Mouse (Mus musculus) stomach, postnatal 0 days (tissue): ENCODE measurements at regions not wholly inside any gene's neighbourhood (a gene's known extent, or its start where the extent isn't known, plus 50 kb on each side); places are given as distances from the start of the nearest gene placed in this dataset.
A peak's percentile ranks its signal among the peaks of the same experiment; 100 is the strongest.

Source experiments
- ATAC-seq: fragments of 200-750 bp; cut with Nextera tagmentation; 2 replicates; pipeline ENCODE4 v1.8.0; 2017; ENCODE audit not compliant: low FRiP score, low TSS enrichment
- DNase-seq: peaks from one replicate; pipeline ENCODE4 v3.0.0-alpha.2; 2016; ENCODE audit warnings: low spot score
- H3K27ac ChIP-seq: fragments of 300-500 bp; sonication (generic); replicated peaks from 2 replicates; pipeline ENCODE4 v1.5.1; 2014; ENCODE audit warnings: mild to moderate bottlenecking, control low read depth
- H3K27me3 ChIP-seq: fragments of 300-500 bp; sonication (generic); 2 replicates; pipeline ENCODE4 v1.6.1; 2014; ENCODE audit warnings: low read length; ENCODE audit not compliant: control insufficient read depth, insufficient read depth
- H3K36me3 ChIP-seq: fragments of 300-500 bp; sonication (generic); 2 replicates; pipeline ENCODE4 v1.6.1; 2014; ENCODE audit warnings: low read length, mixed read lengths; ENCODE audit not compliant: control insufficient read depth, insufficient read depth
- H3K4me1 ChIP-seq: fragments of 300-500 bp; sonication (generic); replicated peaks from 2 replicates; pipeline ENCODE4 v1.6.1; 2014; ENCODE audit warnings: antibody characterized with exemption; ENCODE audit not compliant: control insufficient read depth, insufficient read depth
- H3K4me2 ChIP-seq: fragments of 300-500 bp; sonication (generic); replicated peaks from 2 replicates; pipeline ENCODE4 v1.6.1; 2014; ENCODE audit warnings: low read depth, mild to moderate bottlenecking, control low read depth, moderate library complexity
- H3K4me3 ChIP-seq: fragments of 300-500 bp; sonication (generic); 2 replicates; pipeline ENCODE4 v1.5.1; 2014; ENCODE audit warnings: low read depth, low read length, control low read depth
- H3K9ac ChIP-seq: fragments of 300-500 bp; sonication (generic); 2 replicates; pipeline ENCODE4 v1.6.1; 2014; ENCODE audit warnings: mild to moderate bottlenecking, low read length, control low read depth, mixed read lengths
- H3K9me3 ChIP-seq: fragments of 300-500 bp; sonication (generic); 2 replicates; pipeline ENCODE4 v1.6.1; 2016; ENCODE audit warnings: low read length; ENCODE audit not compliant: control insufficient read depth
- CTCF ChIP-seq: IDR thresholded peaks from 2 replicates; pipeline ENCODE4 v1.5.1; 2016; ENCODE audit warnings: antibody characterized with exemption, low read depth, mild to moderate bottlenecking, moderate library complexity
- EP300 ChIP-seq: optimal IDR thresholded peaks from 2 replicates; pipeline ENCODE3; 2016; ENCODE audit warnings: antibody characterized with exemption
- WGBS: fragments of 180-500 bp; shearing (Covaris S2); extraction: QIAGEN DNeasy Blood & Tissue Kit; methylation state at CpG from one replicate; pipeline ENCODE4 v1.1.7; 2014; 5-methylcytosine and 5-hydroxymethylcytosine counted together

GRCm38 (mm10) chr5:101520935-101521655 lies 143.7 kb downstream of the Nkx6-1 start:
- H3K9me3 ChIP-seq = no peaks in the 10 kb centered on the region
- DNase-seq (no peak), ATAC-seq (no peak)
- no peak overlapping the region for H3K27ac ChIP-seq
- no peak overlapping the region for H3K9ac ChIP-seq
- WGBS = 55% methylated on average over 9 of the region's 9 CpGs
- H3K4me1 ChIP-seq = no peaks in the 10 kb centered on the region
- no peaks in the 10 kb centered on the region for H3K27me3 ChIP-seq
- H3K4me2 ChIP-seq = no peak overlapping the region
- TF ChIP-seq EP300 (no peak), CTCF (no peak)
- H3K36me3 ChIP-seq = no peaks in the 10 kb centered on the region
- H3K4me3 ChIP-seq = no peak overlapping the region

GRCm38 (mm10) chr5:101518791-101519547 lies 145.8 kb downstream of the Nkx6-1 start:
- TF ChIP-seq EP300 = no peak
- no peak for TF ChIP-seq CTCF
- Histone ChIP-seq H3K36me3 (no peaks in the 10 kb centered on the region), H3K4me3 (no peak overlapping the region), H3K4me2 (no peak overlapping the region), H3K9me3 (no peaks in the 10 kb centered on the region), H3K27ac (no peak overlapping the region), H3K9ac (no peak overlapping the region), H3K27me3 (no peaks in the 10 kb centered on the region), H3K4me1 (no peaks in the 10 kb centered on the region)
- no peak for ATAC-seq
- 56% methylated on average over 14 of the region's 14 CpGs for WGBS
- DNase-seq = no peak

DNA sequence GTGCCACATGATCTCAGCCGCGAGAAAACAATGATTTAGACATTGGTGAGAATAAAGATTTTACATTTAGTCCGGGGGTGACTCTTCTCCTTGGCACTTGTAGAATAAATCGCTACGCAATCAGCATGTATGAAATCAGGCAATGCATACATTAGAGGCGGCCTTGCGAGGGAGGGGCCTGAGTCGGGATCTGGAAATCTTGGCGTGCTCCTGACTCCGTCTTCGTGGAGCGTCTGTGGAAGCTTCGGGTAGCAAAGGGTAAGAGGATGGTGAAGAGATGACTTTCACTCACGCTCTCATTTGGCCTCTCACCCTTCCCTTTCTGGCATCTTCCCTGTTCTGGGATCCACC lies 167.1 kb downstream of the Nkx6-1 start:
- Histone ChIP-seq H3K4me2 (no peak overlapping the region), H3K27me3 (no peaks in the 10 kb centered on the region), H3K4me3 (no peak overlapping the region), H3K9ac (no peak overlapping the region), H3K4me1 (no peaks in the 10 kb centered on the region), H3K36me3 (no peaks in the 10 kb centered on the region), H3K27ac (no peak overlapping the region), H3K9me3 (no peaks in the 10 kb centered on the region)
- TF ChIP-seq CTCF = no peak
- TF ChIP-seq EP300 = no peak
- 93% methylated on average over 14 of the region's 14 CpGs for WGBS
- DNase-seq (no peak), ATAC-seq (no peak)

DNA sequence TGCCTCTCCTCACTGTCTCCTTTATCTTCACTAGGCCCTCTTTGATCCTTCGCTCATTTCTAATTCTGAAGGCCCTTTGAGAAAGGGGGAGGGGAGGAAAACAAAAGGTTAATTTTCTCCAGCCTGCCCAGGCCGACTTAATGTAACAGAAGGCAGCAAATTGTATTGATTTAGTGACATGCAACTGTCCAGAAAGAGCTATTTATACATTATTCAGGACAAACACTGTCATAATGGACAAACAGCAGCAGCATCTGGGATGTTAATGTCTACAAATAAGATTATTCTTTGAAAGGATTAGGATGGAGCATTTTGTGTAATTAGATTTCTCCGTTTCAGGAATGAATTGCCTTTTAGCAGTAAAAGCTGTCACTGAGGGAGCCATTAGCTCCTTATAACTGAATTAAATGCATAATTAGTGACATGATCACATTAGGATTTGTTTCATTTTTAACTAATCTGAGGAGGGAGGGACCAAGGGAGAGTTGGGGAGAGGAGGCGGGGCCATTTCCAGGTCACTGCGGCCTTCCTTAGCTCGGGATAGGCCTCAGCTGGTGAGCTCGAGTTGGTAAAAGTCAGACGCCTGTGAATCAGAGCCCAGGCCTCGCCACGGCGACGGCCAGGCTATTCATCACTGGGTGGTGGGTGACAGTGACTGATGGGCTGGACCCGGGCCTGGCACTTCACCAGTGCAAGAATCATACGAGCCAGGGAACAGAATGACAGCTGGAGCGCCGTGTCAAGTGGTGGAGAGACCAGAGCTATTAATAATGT lies 167.7 kb downstream of the Nkx6-1 start:
- Histone ChIP-seq H3K4me3 (no peak overlapping the region), H3K4me2 (no peak overlapping the region), H3K9ac (no peak overlapping the region), H3K4me1 (no peaks in the 10 kb centered on the region), H3K9me3 (no peaks in the 10 kb centered on the region), H3K27ac (no peak overlapping the region), H3K27me3 (no peaks in the 10 kb centered on the region), H3K36me3 (no peaks in the 10 kb centered on the region)
- no peak for ATAC-seq
- DNase-seq = peak; percentile 15
- 48% methylated on average over 16 of the region's 16 CpGs for WGBS
- TF ChIP-seq CTCF (no peak), EP300 (no peak)

GRCm38 (mm10) chr5:101496161-101496560 lies 168.6 kb downstream of the Nkx6-1 start:
- WGBS = 93% methylated on average over 9 of the region's 9 CpGs
- no peak for TF ChIP-seq EP300
- TF ChIP-seq CTCF = no peak
- ATAC-seq = no peak

DNA sequence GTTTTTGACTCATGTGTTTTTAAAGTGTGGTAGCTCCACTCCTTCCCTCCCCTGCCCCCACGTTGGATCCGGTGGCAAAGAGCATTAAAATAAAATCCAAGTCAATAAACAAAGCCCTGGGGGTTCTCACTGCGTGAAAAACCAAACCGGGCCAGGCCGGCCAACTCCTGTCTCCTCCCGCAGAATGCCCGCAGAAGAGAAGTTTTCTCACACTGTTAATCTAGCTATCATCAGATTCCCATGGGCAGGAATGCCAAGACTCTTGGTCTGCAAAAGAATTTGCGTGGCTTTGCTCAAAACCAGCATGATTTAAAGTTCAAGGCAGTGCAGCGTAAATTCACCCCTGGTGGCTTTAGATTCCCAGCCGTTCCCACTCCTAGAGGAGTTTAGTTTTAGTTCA lies 219.0 kb downstream of the Nkx6-1 start:
- no peak overlapping the region for H3K4me2 ChIP-seq
- ATAC-seq (no peak), DNase-seq (no peak)
- H3K4me3 ChIP-seq = no peak overlapping the region
- 39% methylated on average over 10 of the region's 10 CpGs for WGBS
- TF ChIP-seq CTCF (no peak), EP300 (no peak)
- no peaks in the 10 kb centered on the region for H3K4me1 ChIP-seq
- H3K9me3 ChIP-seq = no peaks in the 10 kb centered on the region
- no peak overlapping the region for H3K9ac ChIP-seq
- no peaks in the 10 kb centered on the region for H3K36me3 ChIP-seq
- H3K27ac ChIP-seq = no peak overlapping the region
- H3K27me3 ChIP-seq = no peaks in the 10 kb centered on the region

More at GRCm38 (mm10) chr5:101496161-101496560, 168.6 kb downstream of the Nkx6-1 start:
- DNase-seq = no peak
- H3K27me3 ChIP-seq = no peaks in the 10 kb centered on the region
- no peaks in the 10 kb centered on the region for H3K36me3 ChIP-seq
- no peak overlapping the region for H3K4me3 ChIP-seq
- no peak overlapping the region for H3K9ac ChIP-seq
- H3K4me1 ChIP-seq = no peaks in the 10 kb centered on the region
- H3K27ac ChIP-seq = no peak overlapping the region
- H3K4me2 ChIP-seq = no peak overlapping the region
- H3K9me3 ChIP-seq = no peaks in the 10 kb centered on the region
